Mouse (Mus musculus) ES-E14 (cell line): Measurements from ENCODE around the gene Eif5a2. TPM values are rescaled to one million over a fixed set of nuclear protein-coding genes. Genes with fewer than 3 reads are reported as not detected.

Experiments
- DNase-seq: peaks from one replicate; pipeline ENCODE4 v3.0.0-alpha.2; 2013; ENCODE audit warnings: low read depth, low spot score
- H3K27ac ChIP-seq: 2 replicates; pipeline ENCODE4 v1.5.1; 2012; ENCODE audit warnings: low read depth, mild to moderate bottlenecking, low read length, moderate library complexity, mixed read lengths; ENCODE audit not compliant: poor library complexity, insufficient read depth, severe bottlenecking
- H3K36me3 ChIP-seq: 2 replicates; pipeline ENCODE4 v1.6.1; 2012; ENCODE audit warnings: mild to moderate bottlenecking, low read length, moderate library complexity, mixed read lengths; ENCODE audit not compliant: control insufficient read depth, poor library complexity, insufficient read depth, severe bottlenecking
- H3K4me1 ChIP-seq, 2 experiments: fragments of 150-350 bp in 1 of 2; sonication (generic) in 1 of 2; 2 replicates each; pipeline ENCODE4 v1.6.1; 2012; ENCODE audit warnings: low read length in 2 of 2, mild to moderate bottlenecking in 1 of 2, mixed read lengths in 1 of 2; ENCODE audit not compliant: control insufficient read depth in 2 of 2, insufficient read depth in 2 of 2, poor library complexity in 1 of 2
- H3K4me3 ChIP-seq, 2 experiments: fragments of 150-350 bp in 1 of 2; sonication (generic) in 1 of 2; 2 replicates each; pipeline ENCODE4 v1.5.1; 2012; ENCODE audit warnings: low read length in 2 of 2, low read depth in 1 of 2, mild to moderate bottlenecking in 1 of 2, mixed read lengths in 1 of 2; ENCODE audit not compliant: insufficient read depth in 1 of 2, poor library complexity in 1 of 2, severe bottlenecking in 1 of 2
- H3K9ac ChIP-seq: 2 replicates; pipeline ENCODE4 v1.6.1; 2012; ENCODE audit warnings: low read depth, mild to moderate bottlenecking, low read length, mixed read lengths; ENCODE audit not compliant: poor library complexity, insufficient read depth, severe bottlenecking
- H3K9me3 ChIP-seq: fragments of 150-350 bp; sonication (generic); 2 replicates; pipeline ENCODE4 v1.6.1; 2012; ENCODE audit warnings: low read depth, mild to moderate bottlenecking, low read length; ENCODE audit not compliant: control insufficient read depth, insufficient read depth
- CHD2 ChIP-seq: IDR thresholded peaks from 2 replicates; pipeline ENCODE4 v1.6.1; 2014; ENCODE audit warnings: mild to moderate bottlenecking, low read depth, low read length, inconsistent platforms
- HCFC1 ChIP-seq: IDR thresholded peaks from 2 replicates; pipeline ENCODE4 v1.6.1; 2012; ENCODE audit warnings: low read length, inconsistent platforms, borderline replicate concordance; ENCODE audit not compliant: insufficient read depth
- MAFK ChIP-seq: IDR thresholded peaks from 2 replicates; pipeline ENCODE4 v1.6.1; 2014; ENCODE audit warnings: mild to moderate bottlenecking, low read depth, low read length, inconsistent platforms; ENCODE audit not compliant: insufficient read depth
- ZC3H11A ChIP-seq: IDR thresholded peaks from 2 replicates; pipeline ENCODE4 v1.6.1; 2012; ENCODE audit warnings: low read depth, mild to moderate bottlenecking, inconsistent platforms, low read length, borderline replicate concordance
- ZNF384 ChIP-seq: IDR thresholded peaks from 2 replicates; pipeline ENCODE4 v1.6.1; 2012; ENCODE audit warnings: low read depth, low read length, inconsistent platforms
- in situ Hi-C, 2 experiments: fragments of 600-800 bp; cut with MboI; formaldehyde crosslinking; loops; one replicate each; pipeline ENCODE4 v1.15.1; 2025; ENCODE audit warnings: low sequenced_read_pairs in 2 of 2, inconsistent platforms in 1 of 2; ENCODE audit not compliant: unreplicated experiment in 2 of 2
- total RNA-seq: library from RNA; depleted of rRNA; stranded (reverse); fragments of 300-350 nt; gene quantifications from 2 replicates; pipeline ENCODE4 v1.2.3, GENCODE M21; 2012

Eif5a2 gene
- total RNA-seq, 1 experiment: 10.5 TPM

DNA sequence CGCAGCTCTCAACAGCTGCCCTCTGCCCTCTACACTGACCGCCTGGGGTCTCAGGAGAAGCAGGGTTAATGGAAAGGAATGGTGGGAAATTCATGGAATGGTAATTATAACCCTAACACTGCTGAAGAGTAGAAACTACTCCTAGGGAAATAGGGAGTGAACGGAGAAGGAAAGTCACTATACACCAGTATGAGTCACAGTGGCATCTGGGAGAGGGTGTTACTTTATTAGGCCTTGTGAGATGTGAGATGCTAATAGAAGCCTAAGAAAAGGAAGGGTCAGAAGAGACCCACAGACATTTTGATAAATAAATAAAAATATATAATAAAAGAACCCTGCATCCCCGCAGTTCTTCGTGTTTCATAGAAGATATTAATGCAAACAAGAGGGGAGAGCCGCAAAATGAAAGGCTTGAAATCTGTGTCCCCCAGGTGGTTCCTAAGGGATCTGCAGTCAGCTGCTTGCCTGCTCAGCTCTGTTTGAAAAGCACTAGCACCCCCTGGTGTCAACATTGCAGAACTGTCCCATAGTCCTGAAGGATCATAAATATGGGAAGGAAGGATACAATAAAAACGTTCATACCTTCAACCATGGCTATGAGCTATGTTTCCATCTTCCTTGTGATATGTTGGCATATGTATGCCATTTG is 35.1 kb upstream of the Eif5a2 start:
- H3K27ac ChIP-seq: no peak overlapping the region
- no peaks in the 10 kb centered on the region for H3K36me3 ChIP-seq
- H3K4me1 ChIP-seq: no peaks in the 10 kb centered on the region
- TF ChIP-seq ZC3H11A (peak; percentile 99), HCFC1 (no peak), MAFK (0 out of 2 replicates have a peak, but pooled peaks have one; percentile 34)
- H3K9me3 ChIP-seq: no peaks in the 10 kb centered on the region
- no peak overlapping the region for H3K9ac ChIP-seq
- in situ Hi-C loops: loop anchor here in 1 of 2 experiments (25.0 kb wide), 1 partner anchor 584 kb away; no protein-coding TSS in a partner anchor
- no peak overlapping the region for H3K4me3 ChIP-seq
- DNase-seq: peak; percentile 74

DNA sequence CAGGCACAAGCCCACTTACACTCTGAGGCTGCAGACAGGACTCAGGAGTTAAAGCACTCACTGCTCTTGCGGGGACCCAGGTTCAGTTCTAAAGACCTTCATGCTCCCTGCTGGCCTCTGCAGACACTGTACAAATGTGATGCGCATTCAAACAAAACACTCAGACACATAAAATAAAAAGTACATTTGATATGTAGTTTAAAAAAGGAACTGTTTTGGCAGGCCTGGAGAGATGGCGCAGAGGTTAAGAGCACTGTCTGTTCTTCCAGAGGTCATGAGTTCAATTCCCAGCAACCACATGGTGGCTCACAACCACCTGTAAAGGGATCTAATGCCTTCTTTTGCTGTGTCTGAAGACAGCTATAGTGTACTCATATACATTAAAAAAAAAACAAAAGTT is 32.9 kb upstream of the Eif5a2 start:
- TF ChIP-seq MAFK (no peak), ZC3H11A (no peak), ZNF384 (no peak), HCFC1 (no peak), CHD2 (no peak)
- H3K9me3 ChIP-seq: no peaks in the 10 kb centered on the region
- in situ Hi-C loops: loop anchor here in 1 of 2 experiments (25.0 kb wide), 1 partner anchor 586 kb away; no protein-coding TSS in a partner anchor

DNA sequence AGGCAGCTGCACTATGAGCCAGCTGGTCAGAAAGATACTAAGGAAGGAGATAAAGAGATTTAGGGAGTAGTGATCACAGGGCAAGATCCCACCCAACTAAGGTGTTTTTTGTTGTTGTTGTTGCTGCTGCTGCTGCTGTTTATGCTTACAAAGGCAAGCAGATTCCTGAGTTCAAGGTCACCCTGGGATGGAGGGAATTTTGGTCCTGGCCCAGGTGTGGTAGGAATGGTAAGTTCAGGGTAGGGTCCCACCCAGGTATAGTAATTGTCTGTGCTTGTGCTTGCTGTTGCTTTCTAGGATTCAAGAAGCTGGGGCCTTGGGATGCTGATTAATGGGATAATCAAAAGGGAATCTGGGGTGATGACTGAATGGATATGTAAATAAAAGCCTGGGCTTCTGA is 32.1 kb upstream of the Eif5a2 start:
- no peak for DNase-seq
- H3K9me3 ChIP-seq: no peaks in the 10 kb centered on the region

More for the DNA sequence above, 32.9 kb upstream of the Eif5a2 start:
- Histone ChIP-seq H3K9ac (no peak overlapping the region), H3K4me3 (no peak overlapping the region), H3K36me3 (no peaks in the 10 kb centered on the region), H3K4me1 (no peaks in the 10 kb centered on the region), H3K27ac (no peak overlapping the region)
- no peak for DNase-seq

DNA sequence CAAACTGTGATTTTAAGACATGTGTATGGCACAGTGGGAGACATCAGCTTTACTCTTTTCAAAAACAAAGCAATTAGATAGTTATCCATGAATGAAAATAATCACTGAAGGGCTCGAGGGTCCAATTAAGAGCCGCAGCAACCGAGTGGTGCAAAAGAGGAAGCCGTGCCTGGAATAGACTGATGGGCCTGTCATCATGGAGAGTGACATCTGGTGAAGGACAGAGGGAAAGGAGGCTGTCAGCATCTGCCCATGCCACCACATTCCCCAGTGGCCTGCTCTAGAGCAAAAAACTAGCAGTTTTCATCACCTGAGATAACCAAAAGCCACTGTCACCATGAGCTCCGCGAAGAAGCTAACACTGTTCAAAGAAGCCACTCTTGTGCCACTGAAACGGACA is 25.6 kb upstream of the Eif5a2 start:
- Histone ChIP-seq H3K9me3 (no peaks in the 10 kb centered on the region), H3K4me3 (no peak overlapping the region), H3K27ac (no peak overlapping the region), H3K9ac (no peak overlapping the region), H3K4me1 (no peaks in the 10 kb centered on the region), H3K36me3 (no peaks in the 10 kb centered on the region; the same call in 1 of the 2 replicates)
- in situ Hi-C loops: no loop called here
- TF ChIP-seq ZC3H11A (no peak), ZNF384 (no peak), MAFK (no peak), CHD2 (no peak), HCFC1 (no peak)
- DNase-seq: no peak

More for the DNA sequence above, 32.1 kb upstream of the Eif5a2 start:
- TF ChIP-seq ZNF384 (no peak), ZC3H11A (no peak), HCFC1 (no peak), MAFK (no peak)
- Histone ChIP-seq H3K4me1 (no peaks in the 10 kb centered on the region), H3K4me3 (no peak overlapping the region), H3K9ac (no peak overlapping the region), H3K36me3 (no peaks in the 10 kb centered on the region; the same call in 1 of the 2 replicates), H3K27ac (no peak overlapping the region)
- in situ Hi-C loops: loop anchor here in 1 of 2 experiments (25.0 kb wide), 1 partner anchor 587 kb away; no protein-coding TSS in a partner anchor
